ENCODE assay signal across 1 mouse cellular context in genomic region chr2:35200898-35201668, GRCm38 (mm10).
TF ChIP-seq lines count a peak whose summit lies in the region.

Rab14 (minus strand) TSS chr2:35201120.

TF ChIP-seq in MEL, 35 proteins besides CTCF, POLR2A, EP300 and RAD21 (continued from another document):
- no peak for TF ChIP-seq SMC3 (IDR thresholded peaks at IDR 0.05; ENCODE audit: low read depth, low read length)
- peak; percentile 73 for TF ChIP-seq ZMIZ1 (IDR thresholded peaks at IDR 0.05; ENCODE audit: low read depth, low read length)
- peak; percentile 77 for TF ChIP-seq NELFE (IDR thresholded peaks at IDR 0.05; ENCODE audit: low read depth, low read length)
- no peak for TF ChIP-seq GATA1 (IDR thresholded peaks at IDR 0.05; ENCODE audit: low read depth, low read length)
